Mouse (Mus musculus): ENCODE measurements around the gene Col6a1.

GRCm38 (mm10) chr10:76771086-76771485 lies 45.1 kb upstream of the Col6a1 start:
- TF ChIP-seq CTCF (IDR thresholded peaks at IDR 0.05; ENCODE audit: low read depth) (no peak), EP300 (optimal IDR thresholded peaks at IDR 0.05) (no peak)
